Mouse (Mus musculus) urinary bladder, adult 18-20 months (tissue): ENCODE measurements around the gene Ptprm.

Source experiments
- DNase-seq, 2 experiments: peaks; one replicate each; pipeline ENCODE4 v3.0.0; 2022; ENCODE audit warnings: low spot score in 2 of 2, mixed read lengths in 2 of 2

Gene Ptprm

GRCm38 (mm10) chr17:67345157-67345556, 9.1 kb downstream of the Ptprm start:
- DNase-seq: no peak

- no peak for DNase-seq
Measured at GRCm38 (mm10) chr17:67343471-67343870, 10.8 kb downstream of the Ptprm start.

GRCm38 (mm10) chr17:67343006-67343405, 11.3 kb downstream of the Ptprm start:
- DNase-seq: no peak

DNA sequence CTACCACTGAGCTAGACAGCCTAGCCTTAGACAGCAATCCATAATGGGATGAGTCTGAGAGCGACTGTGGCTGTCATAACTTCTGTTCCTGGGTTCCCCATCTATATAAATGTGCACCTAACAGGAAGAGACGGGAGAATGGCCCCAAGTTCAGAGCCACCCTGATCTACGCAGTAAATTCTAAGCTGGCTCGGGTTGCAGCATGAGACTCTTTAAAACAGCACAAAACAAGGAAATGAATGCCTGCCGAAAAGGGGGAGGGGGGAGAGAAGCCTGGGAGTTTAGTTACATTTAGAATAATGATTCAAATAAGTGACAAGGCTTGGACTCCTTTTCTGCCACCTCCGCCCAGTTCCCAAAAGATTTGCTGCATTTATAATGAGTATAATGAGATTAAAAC, 13.9 kb downstream of the Ptprm start:
- DNase-seq: no peak

GRCm38 (mm10) chr17:67339569-67339968, 14.7 kb downstream of the Ptprm start:
- no peak for DNase-seq

DNA sequence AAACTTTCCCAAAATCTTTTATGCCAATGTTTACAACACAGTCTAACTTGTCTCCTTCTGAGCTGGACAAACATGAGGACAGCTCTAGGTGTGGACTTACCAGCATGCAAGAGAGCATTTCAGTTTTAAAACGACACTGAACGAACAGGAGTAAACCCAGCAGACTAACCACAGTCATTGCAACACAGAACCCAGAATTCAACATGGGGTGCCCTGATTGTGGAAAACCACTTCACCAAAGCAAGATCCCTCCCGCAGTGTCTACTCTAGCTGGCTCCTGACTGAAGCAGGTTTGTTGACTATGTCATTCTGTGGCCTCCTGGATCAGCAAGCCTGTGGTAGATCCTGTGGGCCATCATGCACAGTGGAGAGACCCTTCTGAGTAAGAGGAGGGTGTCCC, 19.9 kb downstream of the Ptprm start:
- no peak for DNase-seq

DNA sequence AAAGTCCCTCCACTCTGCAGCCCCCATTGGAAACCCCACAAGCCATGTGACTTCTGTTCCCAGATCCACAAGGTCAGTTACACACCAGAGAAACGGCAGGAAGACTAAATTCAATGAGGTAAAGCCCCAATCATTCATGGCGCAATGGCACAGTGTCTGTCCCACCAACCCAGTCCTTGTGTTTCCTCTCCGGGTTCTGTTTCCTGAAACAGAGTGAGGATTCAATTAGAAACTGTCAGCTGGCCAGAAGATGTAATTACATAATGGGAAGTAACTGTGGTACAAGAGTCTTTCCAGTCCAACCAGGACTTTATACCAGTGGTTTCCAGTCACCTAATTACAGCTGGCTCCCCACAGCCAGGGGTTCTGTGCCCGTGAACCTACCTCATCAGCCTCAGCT, 24.8 kb downstream of the Ptprm start:
- no peak for DNase-seq

DNA sequence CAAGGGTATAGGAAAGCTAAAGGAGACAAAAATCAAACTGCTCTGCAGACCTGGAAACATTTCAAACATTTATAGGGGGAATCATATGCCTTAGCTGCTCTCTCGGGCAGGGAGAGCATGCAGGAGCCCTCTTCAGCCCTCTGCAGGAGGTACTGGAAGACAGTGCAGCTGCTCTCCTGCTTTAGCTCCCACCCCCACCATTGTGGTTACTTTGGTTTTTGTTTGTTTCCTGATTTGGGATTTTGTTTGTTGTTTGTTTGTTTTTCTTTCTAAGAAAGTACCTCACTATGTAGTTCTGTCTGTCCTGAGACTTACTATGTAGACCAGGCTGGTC, 29.8 kb downstream of the Ptprm start:
- DNase-seq: no peak

DNA sequence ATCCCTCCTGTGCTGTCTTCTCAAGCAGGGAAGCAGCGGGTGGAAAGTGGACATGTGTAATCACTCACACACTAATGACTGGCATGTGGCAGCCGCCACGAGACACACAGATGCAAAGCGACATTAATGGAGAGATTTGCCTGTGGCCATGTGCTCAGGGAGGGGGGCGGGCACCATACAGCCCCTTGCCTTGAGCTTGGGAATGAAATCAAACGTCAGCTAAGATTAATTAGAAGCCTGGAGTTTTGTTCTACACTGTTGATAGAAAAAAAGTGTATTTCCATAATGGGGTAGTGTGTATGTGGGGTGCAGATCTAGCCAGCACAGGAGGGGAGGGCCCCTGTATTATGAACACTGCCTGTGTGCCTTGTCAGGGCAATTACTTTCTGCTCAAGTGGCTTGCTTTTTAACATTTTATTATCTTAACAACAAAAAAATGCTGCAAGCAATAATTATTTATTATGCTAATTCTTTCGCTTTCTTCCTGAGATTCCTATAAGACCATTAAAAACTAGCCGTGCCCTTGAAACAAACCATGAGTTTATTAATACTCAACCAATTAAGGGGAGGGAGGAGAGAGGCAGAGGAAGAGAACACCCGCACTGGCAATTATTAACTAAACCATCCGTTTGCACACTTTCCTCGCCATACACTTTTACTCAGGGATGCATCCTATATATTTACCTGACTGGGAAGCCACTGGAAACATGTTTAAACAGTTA, 30.3 kb downstream of the Ptprm start:
- DNase-seq: no peak

DNA sequence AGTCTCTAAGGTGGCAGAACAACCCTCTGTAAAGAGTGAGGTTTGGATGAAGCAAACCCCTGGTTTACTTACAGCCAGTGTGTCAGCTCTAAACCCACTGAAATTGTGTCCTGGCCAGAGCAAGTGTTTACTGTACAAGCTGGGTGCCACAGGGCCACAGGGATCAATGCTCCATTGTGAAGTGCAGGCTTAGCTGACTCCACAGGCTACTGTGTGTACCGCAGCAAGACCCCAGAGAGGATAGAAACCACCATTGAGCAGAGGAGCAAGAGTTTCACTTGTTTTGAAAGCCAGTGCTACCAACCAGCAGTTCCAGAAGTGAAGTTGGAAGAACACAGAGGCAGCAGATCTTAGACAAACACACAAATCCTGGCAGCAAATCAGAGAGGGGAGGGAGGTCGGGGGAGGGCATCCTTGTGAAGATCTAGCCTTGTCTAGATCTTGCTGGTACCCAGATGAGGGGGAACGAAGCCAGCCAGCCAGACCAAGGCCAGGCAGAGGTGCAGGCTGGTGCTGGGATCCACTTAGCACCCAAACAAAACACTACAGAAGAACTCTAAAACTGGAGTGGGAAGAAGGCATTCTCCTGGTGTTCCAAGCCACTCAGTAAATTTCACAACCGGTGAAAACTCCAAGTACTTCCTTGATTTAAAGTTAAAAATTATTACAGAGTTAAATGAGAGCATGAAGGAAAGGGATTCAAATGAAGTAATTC, 39.6 kb downstream of the Ptprm start:
- DNase-seq: no peak

DNA sequence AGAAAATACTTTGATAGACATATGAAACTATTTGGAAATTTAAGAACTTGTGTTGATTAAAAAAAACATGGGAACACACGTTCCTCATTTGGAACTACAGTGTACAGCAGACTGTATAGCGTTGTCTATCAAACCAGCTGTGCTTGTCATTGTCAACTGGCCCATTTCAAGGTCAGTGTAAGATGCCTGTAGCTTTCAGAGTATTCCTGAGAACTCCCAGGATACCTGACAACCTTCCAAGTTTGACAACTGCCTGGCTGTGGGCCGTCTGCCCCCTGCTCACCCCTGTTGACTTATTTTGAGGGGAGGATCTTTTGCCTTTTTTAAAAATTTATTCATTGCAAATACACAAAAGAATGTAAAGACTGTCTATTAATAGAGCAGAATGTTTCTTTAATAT, 45.8 kb downstream of the Ptprm start:
- DNase-seq: no peak

GRCm38 (mm10) chr17:67306066-67306845, 48.0 kb downstream of the Ptprm start:
- DNase-seq: no peak

DNA sequence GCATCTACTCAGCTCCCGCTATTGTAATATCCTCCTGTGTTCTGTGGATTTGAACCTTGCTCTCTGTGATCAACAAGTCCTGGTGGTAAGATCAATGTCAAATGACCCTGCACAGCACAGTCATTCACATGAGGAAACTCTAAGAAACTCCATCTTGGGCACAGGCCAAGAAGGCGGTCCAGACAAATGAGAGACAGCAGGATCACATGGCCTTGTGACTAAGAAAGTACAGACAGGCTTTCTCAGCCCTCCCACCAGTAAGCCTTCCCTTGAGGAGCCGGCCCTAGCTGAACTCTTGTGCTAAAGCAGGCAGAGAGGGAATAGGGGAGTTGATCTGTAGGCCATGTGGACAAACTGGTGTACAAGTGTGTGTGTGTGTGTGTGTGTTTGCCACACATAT, 49.4 kb downstream of the Ptprm start:
- no peak for DNase-seq

DNA sequence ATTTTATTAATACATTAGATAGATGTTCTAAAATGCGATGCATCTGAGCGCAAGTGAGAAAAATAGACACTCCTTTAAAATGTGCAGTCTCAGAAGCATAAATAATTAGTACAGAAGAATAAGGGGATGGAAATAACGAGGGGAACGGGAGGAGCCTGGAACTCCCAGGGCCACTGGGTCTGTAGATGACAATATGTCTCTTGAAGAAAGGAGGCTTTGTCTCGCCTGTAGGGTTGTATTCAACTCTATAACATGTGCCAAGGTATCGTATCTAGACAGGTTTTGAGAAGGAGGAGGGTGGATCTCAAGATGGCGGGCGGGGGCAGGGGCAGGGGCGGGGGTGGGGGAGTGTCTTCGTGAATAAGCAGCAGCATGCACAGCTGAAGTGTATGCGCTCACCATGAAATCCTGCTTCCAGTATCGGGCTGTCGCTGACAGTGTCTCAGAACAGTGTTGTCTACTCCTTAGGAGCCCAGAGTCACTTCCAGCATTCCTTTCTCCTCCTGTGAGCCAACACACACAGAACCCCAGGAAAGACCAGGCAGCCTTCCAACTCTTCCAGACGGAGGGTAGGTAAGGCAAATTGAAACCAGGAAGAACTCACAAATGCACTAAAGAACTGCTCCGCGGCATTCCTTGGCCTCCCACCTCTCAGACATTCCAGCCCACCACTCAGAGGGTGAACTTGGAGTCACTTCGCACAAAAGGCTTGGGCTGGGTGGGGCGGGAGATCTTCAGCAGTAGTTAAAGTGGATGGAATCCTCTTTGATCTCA, 50.7 kb downstream of the Ptprm start:
- no peak for DNase-seq

DNA sequence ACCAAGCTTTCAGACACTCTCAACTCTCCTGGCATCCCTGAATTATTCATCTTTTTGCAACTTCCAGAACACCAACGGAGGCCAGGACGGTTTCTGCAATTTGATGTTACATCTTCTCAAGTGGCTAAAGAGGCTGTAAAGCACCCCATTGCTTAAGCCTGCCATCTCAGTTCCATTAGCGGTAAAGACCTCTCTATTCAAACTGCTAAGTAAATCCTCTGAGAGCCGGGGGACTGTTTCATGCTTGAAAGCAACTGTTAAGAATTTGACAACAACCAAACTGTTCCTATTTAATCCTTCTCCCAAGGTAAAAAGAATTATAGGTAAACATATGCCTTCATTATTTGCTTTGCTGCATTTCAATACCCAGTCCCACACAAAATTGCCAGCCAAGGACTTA, 51.7 kb downstream of the Ptprm start:
- no peak for DNase-seq

- no peak for DNase-seq
Measured at GRCm38 (mm10) chr17:67302074-67302473, 52.2 kb downstream of the Ptprm start.

GRCm38 (mm10) chr17:67301367-67301766, 52.9 kb downstream of the Ptprm start:
- DNase-seq: no peak

- DNase-seq: no peak
Measured at GRCm38 (mm10) chr17:67298269-67298798, 55.9 kb downstream of the Ptprm start.

- DNase-seq: no peak
Measured at GRCm38 (mm10) chr17:67296604-67297595, 57.4 kb downstream of the Ptprm start.

- DNase-seq: no peak
Measured at GRCm38 (mm10) chr17:67290662-67291240, 63.5 kb downstream of the Ptprm start.
